Mouse (Mus musculus) kidney, adult 9 months (tissue): ENCODE measurements around the gene Pde11a.
A peak's percentile ranks its signal among the peaks of the same experiment; 100 is the strongest.

Experiments
- DNase-seq: peaks from one replicate; pipeline ENCODE4 v3.0.0; 2022

The Pde11a gene

GRCm38 (mm10) chr2:76132983-76133382 is 205.6 kb downstream of the Pde11a start:
- no peak for DNase-seq

GRCm38 (mm10) chr2:76129933-76130627 is 208.5 kb downstream of the Pde11a start:
- no peak for DNase-seq

- DNase-seq, result no peak
Measured at GRCm38 (mm10) chr2:76129058-76129437, 209.5 kb downstream of the Pde11a start.

GRCm38 (mm10) chr2:76128105-76129057 is 210.2 kb downstream of the Pde11a start:
- no peak for DNase-seq

GRCm38 (mm10) chr2:76126651-76127050 is 211.9 kb downstream of the Pde11a start:
- DNase-seq, result no peak

- no peak for DNase-seq
Measured at GRCm38 (mm10) chr2:76124821-76125220, 213.8 kb downstream of the Pde11a start.

GRCm38 (mm10) chr2:76122167-76122566 is 216.4 kb downstream of the Pde11a start:
- no peak for DNase-seq

GRCm38 (mm10) chr2:76119848-76120247 is 218.7 kb downstream of the Pde11a start:
- no peak for DNase-seq

- DNase-seq, result peak; percentile 12
Measured at GRCm38 (mm10) chr2:76118491-76118890, 220.1 kb downstream of the Pde11a start.

GRCm38 (mm10) chr2:76117219-76117618 is 221.4 kb downstream of the Pde11a start:
- DNase-seq, result no peak

GRCm38 (mm10) chr2:76115696-76116095 is 222.9 kb downstream of the Pde11a start:
- DNase-seq, result peak; percentile 61

GRCm38 (mm10) chr2:76114734-76115133 is 223.8 kb downstream of the Pde11a start:
- DNase-seq, result peak; percentile 30

- DNase-seq, result no peak
Measured at GRCm38 (mm10) chr2:76109653-76110052, 228.9 kb downstream of the Pde11a start.

GRCm38 (mm10) chr2:76101889-76102602 is 236.5 kb downstream of the Pde11a start:
- DNase-seq, result no peak

GRCm38 (mm10) chr2:76100597-76100996 is 238.0 kb downstream of the Pde11a start:
- no peak for DNase-seq

GRCm38 (mm10) chr2:76099726-76100347 is 238.7 kb downstream of the Pde11a start:
- no peak for DNase-seq

- DNase-seq, result peak; percentile 58
Measured at GRCm38 (mm10) chr2:76098381-76098780, 240.2 kb downstream of the Pde11a start.

- peak; percentile 20 for DNase-seq
Measured at GRCm38 (mm10) chr2:76097847-76098246, 240.7 kb downstream of the Pde11a start.

- no peak for DNase-seq
Measured at GRCm38 (mm10) chr2:76097284-76097683, 241.3 kb downstream of the Pde11a start.

- no peak for DNase-seq
Measured at GRCm38 (mm10) chr2:76095861-76096260, 242.7 kb downstream of the Pde11a start.

- no peak for DNase-seq
Measured at GRCm38 (mm10) chr2:76090506-76090905, 248.1 kb downstream of the Pde11a start.

GRCm38 (mm10) chr2:76088844-76089243 is 249.7 kb downstream of the Pde11a start:
- no peak for DNase-seq

GRCm38 (mm10) chr2:76088413-76088812 is 250.2 kb downstream of the Pde11a start:
- no peak for DNase-seq
